Mouse (Mus musculus) embryonic facial prominence, embryonic 15.5 days (tissue): ENCODE measurements around the gene Glyr1. TPM values are rescaled to one million over a fixed set of nuclear protein-coding genes. Genes with fewer than 3 reads are reported as not detected.

Experiments used
- ATAC-seq: fragments of 200-750 bp; cut with Nextera tagmentation; 2 replicates; pipeline ENCODE4 v1.8.0; 2017; ENCODE audit warnings: low read depth, moderate TSS enrichment; ENCODE audit not compliant: insufficient number of reproducible peaks, low FRiP score, low TSS enrichment
- H3K27ac ChIP-seq: fragments of 300-500 bp; sonication (generic); replicated peaks from 2 replicates; pipeline ENCODE4 v1.5.1; 2015; ENCODE audit warnings: mild to moderate bottlenecking, inconsistent platforms
- H3K27me3 ChIP-seq: fragments of 300-500 bp; sonication (generic); 2 replicates; pipeline ENCODE4 v1.6.1; 2015; ENCODE audit warnings: inconsistent platforms
- H3K36me3 ChIP-seq: fragments of 300-500 bp; sonication (generic); 2 replicates; pipeline ENCODE4 v1.6.1; 2015; ENCODE audit warnings: mild to moderate bottlenecking, inconsistent platforms
- H3K4me1 ChIP-seq: fragments of 300-500 bp; sonication (generic); 2 replicates; pipeline ENCODE4 v1.6.1; 2015; ENCODE audit warnings: inconsistent platforms
- H3K4me2 ChIP-seq: fragments of 300-500 bp; sonication (generic); replicated peaks from 2 replicates; pipeline ENCODE4 v1.6.1; 2015; ENCODE audit warnings: mild to moderate bottlenecking, inconsistent platforms
- H3K4me3 ChIP-seq: fragments of 300-500 bp; sonication (generic); replicated peaks from 2 replicates; pipeline ENCODE4 v1.5.1; 2015; ENCODE audit warnings: mild to moderate bottlenecking, inconsistent platforms
- H3K9ac ChIP-seq: fragments of 300-500 bp; sonication (generic); 2 replicates; pipeline ENCODE4 v1.6.1; 2015; ENCODE audit warnings: inconsistent platforms
- H3K9me3 ChIP-seq: fragments of 300-500 bp; sonication (generic); replicated peaks from 2 replicates; pipeline ENCODE4 v1.6.1; 2016; ENCODE audit warnings: inconsistent platforms
- WGBS: fragments of 180-500 bp; shearing (Covaris S2); methylation state at CpG from one replicate; pipeline ENCODE4 v1.1.7; 2015; 5-methylcytosine and 5-hydroxymethylcytosine counted together
- polyA plus RNA-seq: library from polyadenylated mRNA; unstranded; fragments of >200 nt; fragmentation: Nextera tagmentation; extraction: Ambion mirVana; gene quantifications from 2 replicates; pipeline ENCODE4 v1.2.1, GENCODE M21; 2015

Glyr1 gene
- polyA plus RNA-seq, result 130 and 136 TPM in 2 replicates

DNA sequence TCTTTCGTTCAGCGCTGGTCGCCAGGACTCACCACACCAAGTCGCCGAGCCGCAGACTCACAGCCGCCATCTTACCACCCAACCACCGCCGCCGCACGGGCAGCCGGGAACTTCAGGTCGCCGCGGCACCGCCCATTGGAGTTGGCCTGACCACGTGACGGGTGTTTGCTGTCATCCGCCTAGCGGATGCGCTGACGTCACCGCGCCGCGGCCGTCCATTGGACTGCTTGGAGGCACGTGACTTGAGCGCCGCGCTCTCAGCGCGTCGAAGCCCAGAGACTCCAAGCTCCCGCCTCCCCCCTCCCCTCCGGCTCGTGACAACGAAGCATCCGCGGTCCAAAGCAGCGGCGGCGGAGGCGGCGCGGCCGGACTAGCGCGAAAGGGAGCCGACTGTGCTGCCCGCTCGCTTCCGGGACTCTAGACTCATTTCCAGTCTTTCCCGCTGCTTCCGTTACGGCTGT is at the start of gene Glyr1, which contains the start of gene Ubn1:
Glyr1 (minus strand) TSS at position 90 of the 461 bp plus-strand sequence.
Ubn1 (plus strand) TSS at position 284 of the 461 bp plus-strand sequence.
- H3K9me3 ChIP-seq, result no peaks in the 10 kb centered on the region
- H3K27me3 ChIP-seq, result no peaks in the 10 kb centered on the region
- peak within 1 kb of the TSS; percentile 83 for H3K4me2 ChIP-seq
- peak; percentile 99 for ATAC-seq
- H3K36me3 ChIP-seq, result peaks cover 29% of the 10 kb centered on the region
- H3K4me3 ChIP-seq, result peak within 1 kb of the TSS; percentile 100
- H3K4me1 ChIP-seq, result peaks cover 24% of the 10 kb centered on the region
- peak within 1 kb of the TSS; percentile 97 for H3K9ac ChIP-seq
- WGBS, result under 1% methylated on average over 55 of the region's 56 CpGs
- H3K27ac ChIP-seq, result peak within 1 kb of the TSS; percentile 98

DNA sequence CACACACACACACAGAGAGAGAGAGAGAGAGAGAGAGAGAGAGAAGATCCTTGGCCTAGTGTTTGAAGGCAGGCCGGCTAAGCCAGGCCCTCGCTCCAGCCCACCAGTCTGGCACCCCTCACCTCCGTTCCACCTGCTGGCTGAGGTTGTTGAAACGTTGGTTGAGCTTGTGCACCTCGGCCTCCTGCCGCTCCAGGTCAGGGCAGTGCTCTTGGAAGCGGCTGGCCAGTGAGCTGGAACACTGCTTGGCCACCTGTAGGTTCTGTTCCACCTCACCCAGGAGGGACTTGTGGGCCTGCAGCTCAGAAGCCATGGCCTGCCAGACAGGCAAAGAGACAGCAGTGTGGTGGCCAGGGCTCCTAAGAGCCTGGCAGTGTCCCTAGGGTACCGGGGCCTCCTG is 46.8 kb upstream of the Glyr1 start:
- no peak overlapping the region for H3K4me3 ChIP-seq
- WGBS, result 85% methylated on average over 8 of the region's 8 CpGs
- no peak overlapping the region for H3K27ac ChIP-seq
- ATAC-seq, result no peak
- no peaks in the 10 kb centered on the region for H3K36me3 ChIP-seq
- no peaks in the 10 kb centered on the region for H3K27me3 ChIP-seq
- H3K4me1 ChIP-seq, result no peaks in the 10 kb centered on the region
- H3K4me2 ChIP-seq, result no peak overlapping the region
- no peaks in the 10 kb centered on the region for H3K9me3 ChIP-seq
- no peak overlapping the region for H3K9ac ChIP-seq

DNA sequence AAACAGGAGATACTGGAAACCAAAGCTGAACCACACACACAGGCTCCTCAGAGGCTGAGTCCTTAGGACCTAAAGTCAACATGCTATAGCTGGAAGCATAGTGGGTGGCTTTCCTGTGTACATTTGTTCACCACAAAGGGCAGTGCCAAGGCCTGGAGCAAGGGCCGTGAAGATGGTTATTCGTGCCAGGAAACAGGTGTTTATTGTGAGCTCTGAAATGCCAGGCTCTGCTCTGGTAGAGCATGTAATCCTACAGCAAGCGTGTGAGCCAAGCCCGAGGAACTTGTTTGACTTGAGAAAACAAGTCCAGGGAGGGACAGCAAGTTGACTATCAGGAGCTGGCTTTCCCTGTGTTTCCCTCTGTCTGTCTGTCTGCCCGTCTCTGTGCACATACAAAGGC is 43.6 kb upstream of the Glyr1 start:
- Histone ChIP-seq H3K9me3 (no peaks in the 10 kb centered on the region), H3K9ac (no peak overlapping the region), H3K27ac (no peak overlapping the region; the same call in 1 of the 2 replicates), H3K4me3 (no peak overlapping the region), H3K36me3 (peaks cover 13% of the 10 kb centered on the region), H3K27me3 (no peaks in the 10 kb centered on the region), H3K4me1 (no peaks in the 10 kb centered on the region), H3K4me2 (no peak overlapping the region)
- WGBS, result 74% methylated on average over 5 of the region's 5 CpGs
- ATAC-seq, result no peak

- H3K9me3 ChIP-seq, result no peaks in the 10 kb centered on the region
- H3K27me3 ChIP-seq, result no peaks in the 10 kb centered on the region
- H3K4me1 ChIP-seq, result no peaks in the 10 kb centered on the region
- H3K9ac ChIP-seq, result no peak overlapping the region
- no peak overlapping the region for H3K4me2 ChIP-seq
- peaks cover 56% of the 10 kb centered on the region for H3K36me3 ChIP-seq
- no peak overlapping the region for H3K27ac ChIP-seq
- ATAC-seq, result no peak
- no peak overlapping the region for H3K4me3 ChIP-seq
- 74% methylated on average over 10 of the region's 10 CpGs for WGBS
These were observed 39.4 kb upstream of the Glyr1 start for GRCm38 (mm10) chr16:5089021-5089420.

GRCm38 (mm10) chr16:5086179-5086578 is 36.5 kb upstream of the Glyr1 start:
- H3K4me1 ChIP-seq, result no peaks in the 10 kb centered on the region
- no peak overlapping the region for H3K9ac ChIP-seq
- H3K36me3 ChIP-seq, result peaks cover 82% of the 10 kb centered on the region
- 95% methylated on average over 2 of the region's 2 CpGs for WGBS
- no peaks in the 10 kb centered on the region for H3K27me3 ChIP-seq
- no peaks in the 10 kb centered on the region for H3K9me3 ChIP-seq
- no peak for ATAC-seq
- no peak overlapping the region for H3K4me2 ChIP-seq
- H3K4me3 ChIP-seq, result no peak overlapping the region
- no peak overlapping the region for H3K27ac ChIP-seq

DNA sequence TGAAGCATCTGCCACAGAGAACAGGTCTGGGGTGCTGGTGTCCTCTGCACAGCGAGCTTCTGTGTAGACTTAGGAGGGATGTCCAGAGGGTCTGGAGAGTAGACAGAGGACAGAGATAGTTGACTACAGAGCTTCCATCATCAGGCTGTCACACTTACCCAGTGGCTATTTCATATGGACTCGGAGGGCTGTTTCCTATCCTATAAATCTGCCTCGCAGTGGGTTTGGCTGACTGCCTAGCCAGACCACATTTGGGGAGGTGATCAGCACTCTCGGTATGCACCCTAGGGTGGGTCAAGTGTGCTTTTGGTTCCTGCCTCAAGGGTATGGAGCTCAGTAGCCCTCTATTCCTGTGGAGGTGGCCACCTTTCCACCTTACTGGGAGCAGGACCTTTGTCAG is 35.5 kb upstream of the Glyr1 start:
- H3K9me3 ChIP-seq, result no peaks in the 10 kb centered on the region
- no peak overlapping the region for H3K4me2 ChIP-seq
- 78% methylated on average over 4 of the region's 4 CpGs for WGBS
- H3K27me3 ChIP-seq, result no peaks in the 10 kb centered on the region
- H3K4me3 ChIP-seq, result no peak overlapping the region
- no peak overlapping the region for H3K9ac ChIP-seq
- H3K27ac ChIP-seq, result no peak overlapping the region
- no peak for ATAC-seq
- no peaks in the 10 kb centered on the region for H3K4me1 ChIP-seq
- peaks cover 86% of the 10 kb centered on the region for H3K36me3 ChIP-seq

DNA sequence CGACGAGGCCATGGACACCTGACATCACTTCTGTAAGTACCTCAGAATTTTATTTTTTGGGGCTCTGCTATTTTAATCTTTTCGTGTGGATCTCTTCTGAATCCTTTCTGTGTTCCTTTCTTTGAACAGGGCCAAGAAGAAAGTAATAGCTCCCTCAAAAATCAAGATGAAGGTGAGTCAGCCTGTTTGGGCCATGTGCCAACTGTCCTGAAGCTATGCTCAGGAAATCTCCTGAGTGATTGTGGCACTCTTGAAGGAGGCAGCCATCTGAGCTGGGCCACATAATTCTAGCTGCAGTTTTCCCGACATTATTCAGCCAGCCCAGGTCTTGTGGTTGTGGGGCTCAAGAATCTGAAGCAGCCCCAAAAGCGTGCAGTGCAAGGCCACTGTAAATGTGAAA is 24.7 kb upstream of the Glyr1 start:
- H3K36me3 ChIP-seq, result peaks cover 93% of the 10 kb centered on the region

GRCm38 (mm10) chr16:5071974-5072373 is 22.3 kb upstream of the Glyr1 start:
- Histone ChIP-seq H3K4me3 (no peak overlapping the region), H3K9ac (no peak overlapping the region), H3K36me3 (peaks cover 88% of the 10 kb centered on the region), H3K9me3 (no peaks in the 10 kb centered on the region), H3K4me2 (no peak overlapping the region), H3K27ac (no peak overlapping the region), H3K27me3 (no peaks in the 10 kb centered on the region), H3K4me1 (no peaks in the 10 kb centered on the region)
- 86% methylated on average over 7 of the region's 7 CpGs for WGBS
- no peak for ATAC-seq

More for the DNA sequence above, 24.7 kb upstream of the Glyr1 start:
- no peaks in the 10 kb centered on the region for H3K9me3 ChIP-seq
- no peak overlapping the region for H3K4me2 ChIP-seq
- WGBS, result 76% methylated on average over 5 of the region's 5 CpGs
- no peak overlapping the region for H3K9ac ChIP-seq
- H3K4me1 ChIP-seq, result no peaks in the 10 kb centered on the region
- no peak overlapping the region for H3K4me3 ChIP-seq
- ATAC-seq, result no peak
- H3K27ac ChIP-seq, result no peak overlapping the region
- H3K27me3 ChIP-seq, result no peaks in the 10 kb centered on the region

- 88% methylated on average over 3 of the region's 3 CpGs for WGBS
- Histone ChIP-seq H3K4me3 (no peak overlapping the region), H3K27ac (no peak overlapping the region), H3K4me2 (no peak overlapping the region), H3K4me1 (no peaks in the 10 kb centered on the region), H3K27me3 (no peaks in the 10 kb centered on the region), H3K9ac (no peak overlapping the region), H3K9me3 (no peaks in the 10 kb centered on the region), H3K36me3 (peaks cover 85% of the 10 kb centered on the region)
- no peak for ATAC-seq
These were observed 20.7 kb upstream of the Glyr1 start for GRCm38 (mm10) chr16:5070321-5070720.

DNA sequence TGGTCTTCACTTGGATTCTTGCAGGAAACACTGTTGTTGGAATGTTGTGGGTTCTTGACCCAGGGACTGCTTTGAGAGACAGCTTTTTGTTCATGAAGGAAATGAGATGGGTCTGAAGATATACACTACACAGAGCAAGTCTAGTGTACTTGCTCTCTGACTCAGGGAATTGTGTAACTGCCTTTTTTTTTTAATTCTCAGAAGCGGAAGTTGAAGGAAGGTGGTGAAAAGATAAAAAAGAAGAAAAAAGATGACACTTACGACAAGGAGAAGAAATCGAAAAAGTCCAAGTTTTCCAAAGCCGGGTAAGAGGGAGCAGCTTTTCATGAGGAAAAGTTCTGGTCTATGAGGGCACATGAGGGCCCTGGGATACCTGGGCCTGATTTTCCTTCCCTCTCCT is 13.8 kb upstream of the Glyr1 start:
- no peak overlapping the region for H3K9ac ChIP-seq
- H3K36me3 ChIP-seq, result peaks cover 68% of the 10 kb centered on the region
- ATAC-seq, result no peak
- H3K9me3 ChIP-seq, result no peaks in the 10 kb centered on the region
- no peak overlapping the region for H3K4me2 ChIP-seq
- no peaks in the 10 kb centered on the region for H3K27me3 ChIP-seq
- no peak overlapping the region for H3K4me3 ChIP-seq
- H3K4me1 ChIP-seq, result no peaks in the 10 kb centered on the region
- 94% methylated on average over 4 of the region's 4 CpGs for WGBS
- no peak overlapping the region for H3K27ac ChIP-seq

DNA sequence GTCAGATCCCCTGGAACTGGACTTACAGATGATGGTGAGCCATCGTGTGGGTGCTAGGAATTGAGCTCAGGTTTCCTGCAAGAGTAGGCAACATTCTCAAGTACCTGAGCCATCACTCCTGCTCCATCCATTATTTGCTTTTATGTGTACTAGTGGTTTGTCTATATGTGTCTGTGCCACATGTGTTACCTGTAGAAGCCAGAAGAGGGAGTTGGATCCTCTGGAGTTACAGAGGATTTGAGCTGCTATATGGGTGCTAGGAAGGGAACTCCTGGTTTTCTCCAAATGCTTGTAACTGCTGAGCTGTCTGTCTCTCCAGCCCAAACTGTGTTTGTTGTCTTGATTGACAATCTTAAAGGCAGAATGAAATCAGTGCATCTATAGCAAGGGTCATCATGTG is 8.5 kb upstream of the Glyr1 start:
- no peak overlapping the region for H3K4me2 ChIP-seq
- H3K36me3 ChIP-seq, result peaks cover 58% of the 10 kb centered on the region
- no peaks in the 10 kb centered on the region for H3K27me3 ChIP-seq
- no peak overlapping the region for H3K9ac ChIP-seq
- no peaks in the 10 kb centered on the region for H3K4me1 ChIP-seq
- no peak overlapping the region for H3K4me3 ChIP-seq
- no peak overlapping the region for H3K27ac ChIP-seq
- H3K9me3 ChIP-seq, result no peaks in the 10 kb centered on the region
- no peak for ATAC-seq
- 86% methylated on average over 1 of the region's 1 CpGs for WGBS
